21 mouse cellular contexts compared by ENCODE assay signal in genomic region chr12:9901948-9902347, GRCm38 (mm10).
DNase-seq lines count a peak whose midpoint lies in the region; ATAC-seq and TF ChIP-seq lines count a peak whose summit lies in the region.
"Had no signal": no experiment of that assay in that cellular context is flagged by ENCODE, and none has a peak within 500 bp of the region (broad histone marks: within the 10 kb centered on the region; RNA-seq: fewer than 3 reads in every experiment).

No protein-coding gene starts in this region.

- no peak for DNase-seq in kidney, postnatal 36 days
- DNase-seq in stomach, postnatal 0 days (ENCODE audit: low spot score) = no peak
- peak; percentile 66 for DNase-seq in lung, postnatal 10 days
- DNase-seq in hindbrain, embryonic 10.5 days (ENCODE audit: low spot score) = no peak
- no peak for DNase-seq in layer of hippocampus, postnatal 14 days (ENCODE audit: low spot score in 2 of 2)
- DNase-seq: adrenal gland, adult 8-10 months; cerebellum, adult 9-10 months; gastrocnemius, postnatal 14 days; kidney, adult 11 months; kidney, postnatal 25 days; right cerebral cortex, adult 18-20 months had no signal

- H3K27me3 ChIP-seq in kidney, embryonic 16.5 days (ENCODE audit: insufficient read depth, low read length) = no peaks in the 10 kb centered on the region
- H3K27me3 ChIP-seq in stomach, embryonic 14.5 days (ENCODE audit: control insufficient read depth, insufficient read depth, low read length) = no peaks in the 10 kb centered on the region
- no peaks in the 10 kb centered on the region for H3K27me3 ChIP-seq in stomach, postnatal 0 days (ENCODE audit: control insufficient read depth, insufficient read depth, low read length)
- no peaks in the 10 kb centered on the region for H3K27me3 ChIP-seq in hindbrain, embryonic 10.5 days (ENCODE audit: insufficient read depth, poor library complexity, severe bottlenecking)
- H3K27me3 ChIP-seq: forebrain, embryonic 15.5 days; heart, embryonic 12.5 days; hindbrain, embryonic 12.5 days; limb, embryonic 13.5 days; midbrain, embryonic 12.5 days; neural tube, embryonic 15.5 days; Patski had no signal

- WGBS in kidney, embryonic 16.5 days = 31% methylated on average over 2 of the region's 2 CpGs
- 17% methylated on average over 2 of the region's 2 CpGs for WGBS in stomach, embryonic 14.5 days
- 31% methylated on average over 2 of the region's 2 CpGs for WGBS in stomach, postnatal 0 days
- 89% methylated on average over 2 of the region's 2 CpGs for WGBS in hindbrain, embryonic 10.5 days

- H3K4me2 ChIP-seq in kidney, embryonic 16.5 days (replicated peaks; ENCODE audit: low read depth, low read length) = no peak overlapping the region
- no peak overlapping the region for H3K4me2 ChIP-seq in stomach, embryonic 14.5 days (replicated peaks; ENCODE audit: low read depth, low read length)
- no peak overlapping the region for H3K4me2 ChIP-seq in stomach, postnatal 0 days (replicated peaks; ENCODE audit: low read depth)
- H3K4me2 ChIP-seq: forebrain, embryonic 15.5 days; heart, embryonic 12.5 days; hindbrain, embryonic 12.5 days; limb, embryonic 13.5 days; midbrain, embryonic 12.5 days; neural tube, embryonic 15.5 days had no signal

- no peak overlapping the region for H3K9ac ChIP-seq in kidney, embryonic 16.5 days (replicated peaks; ENCODE audit: low read length)
- H3K9ac ChIP-seq in stomach, embryonic 14.5 days (replicated peaks; ENCODE audit: low read depth, low read length) = no peak overlapping the region
- no peak overlapping the region for H3K9ac ChIP-seq in stomach, postnatal 0 days (ENCODE audit: low read length)
- H3K9ac ChIP-seq: forebrain, embryonic 15.5 days; heart, embryonic 12.5 days; hindbrain, embryonic 12.5 days; limb, embryonic 13.5 days; liver, embryonic 14.5 days; midbrain, embryonic 12.5 days; neural tube, embryonic 15.5 days had no signal

- no peaks in the 10 kb centered on the region for H3K4me1 ChIP-seq in kidney, embryonic 16.5 days (ENCODE audit: insufficient read depth, low read length)
- H3K4me1 ChIP-seq in stomach, embryonic 14.5 days (ENCODE audit: control insufficient read depth, insufficient read depth, low read length) = no peaks in the 10 kb centered on the region; the same call in 1 of the 2 replicates
- no peaks in the 10 kb centered on the region for H3K4me1 ChIP-seq in stomach, postnatal 0 days (replicated peaks; ENCODE audit: control insufficient read depth, insufficient read depth)
- no peaks in the 10 kb centered on the region for H3K4me1 ChIP-seq in hindbrain, embryonic 10.5 days (replicated peaks)
- H3K4me1 ChIP-seq: forebrain, embryonic 15.5 days; hindbrain, embryonic 12.5 days; limb, embryonic 13.5 days; midbrain, embryonic 12.5 days; neural tube, embryonic 15.5 days had no signal

- no peak for TF ChIP-seq EP300 in stomach, postnatal 0 days (optimal IDR thresholded peaks at IDR 0.05)

- H3K36me3 ChIP-seq in kidney, embryonic 16.5 days (ENCODE audit: insufficient read depth, low read length) = no peaks in the 10 kb centered on the region
- H3K36me3 ChIP-seq in stomach, embryonic 14.5 days (ENCODE audit: control insufficient read depth, insufficient read depth, low read length) = no peaks in the 10 kb centered on the region
- H3K36me3 ChIP-seq in stomach, postnatal 0 days (ENCODE audit: control insufficient read depth, insufficient read depth, low read length) = no peaks in the 10 kb centered on the region
- H3K36me3 ChIP-seq in hindbrain, embryonic 10.5 days = no peaks in the 10 kb centered on the region
- H3K36me3 ChIP-seq: forebrain, embryonic 15.5 days; heart, embryonic 12.5 days; hindbrain, embryonic 12.5 days; limb, embryonic 13.5 days; midbrain, embryonic 12.5 days; neural tube, embryonic 15.5 days had no signal

- H3K9me3 ChIP-seq in kidney, embryonic 16.5 days (ENCODE audit: low read length) = no peaks in the 10 kb centered on the region
- no peaks in the 10 kb centered on the region for H3K9me3 ChIP-seq in stomach, embryonic 14.5 days (ENCODE audit: control insufficient read depth, low read depth, low read length)
- no peaks in the 10 kb centered on the region for H3K9me3 ChIP-seq in stomach, postnatal 0 days (ENCODE audit: control insufficient read depth, low read length)
- no peaks in the 10 kb centered on the region for H3K9me3 ChIP-seq in hindbrain, embryonic 10.5 days
- H3K9me3 ChIP-seq: forebrain, embryonic 15.5 days; heart, embryonic 12.5 days; hindbrain, embryonic 12.5 days; limb, embryonic 13.5 days; midbrain, embryonic 12.5 days; neural tube, embryonic 15.5 days had no signal

- peak; percentile 23; the same call in 1 of the 2 replicates for ATAC-seq in kidney, embryonic 16.5 days (ENCODE audit: low FRiP score, low TSS enrichment)
- peak; percentile 71; the same call in 1 of the 2 replicates for ATAC-seq in stomach, embryonic 14.5 days (ENCODE audit: insufficient number of reproducible peaks, insufficient read depth, low FRiP score, low read depth)
- no peak for ATAC-seq in stomach, postnatal 0 days (ENCODE audit: low FRiP score, low TSS enrichment)
- ATAC-seq: forebrain, embryonic 15.5 days; Patski had no signal

- H3K27ac ChIP-seq in kidney, embryonic 16.5 days (ENCODE audit: low read length) = no peak overlapping the region
- H3K27ac ChIP-seq in stomach, embryonic 14.5 days (ENCODE audit: low read length) = no peak overlapping the region
- no peak overlapping the region for H3K27ac ChIP-seq in stomach, postnatal 0 days (replicated peaks)
- no peak overlapping the region for H3K27ac ChIP-seq in hindbrain, embryonic 10.5 days
- H3K27ac ChIP-seq: forebrain, embryonic 15.5 days; hindbrain, embryonic 12.5 days; limb, embryonic 13.5 days; liver, embryonic 14.5 days; midbrain, embryonic 12.5 days; neural tube, embryonic 15.5 days had no signal

- no peak for TF ChIP-seq CTCF in stomach, postnatal 0 days (IDR thresholded peaks at IDR 0.05; ENCODE audit: low read depth)

- no peak overlapping the region for H3K4me3 ChIP-seq in kidney, embryonic 16.5 days (ENCODE audit: low read length)
- no peak overlapping the region for H3K4me3 ChIP-seq in stomach, embryonic 14.5 days (ENCODE audit: low read depth, low read length)
- no peak overlapping the region for H3K4me3 ChIP-seq in stomach, postnatal 0 days (ENCODE audit: low read depth, low read length)
- no peak overlapping the region for H3K4me3 ChIP-seq in hindbrain, embryonic 10.5 days
- H3K4me3 ChIP-seq: forebrain, embryonic 15.5 days; heart, embryonic 12.5 days; hindbrain, embryonic 12.5 days; limb, embryonic 13.5 days; midbrain, embryonic 12.5 days; neural tube, embryonic 15.5 days had no signal
